Mouse (Mus musculus): Measurements from ENCODE around the gene Ppm1d. TPM values are rescaled to one million over a fixed set of nuclear protein-coding genes. Genes with fewer than 3 reads are reported as not detected.

The Ppm1d gene
- polyA plus RNA-seq, 1 experiment from 2014 or later = 21.4 TPM

DNA sequence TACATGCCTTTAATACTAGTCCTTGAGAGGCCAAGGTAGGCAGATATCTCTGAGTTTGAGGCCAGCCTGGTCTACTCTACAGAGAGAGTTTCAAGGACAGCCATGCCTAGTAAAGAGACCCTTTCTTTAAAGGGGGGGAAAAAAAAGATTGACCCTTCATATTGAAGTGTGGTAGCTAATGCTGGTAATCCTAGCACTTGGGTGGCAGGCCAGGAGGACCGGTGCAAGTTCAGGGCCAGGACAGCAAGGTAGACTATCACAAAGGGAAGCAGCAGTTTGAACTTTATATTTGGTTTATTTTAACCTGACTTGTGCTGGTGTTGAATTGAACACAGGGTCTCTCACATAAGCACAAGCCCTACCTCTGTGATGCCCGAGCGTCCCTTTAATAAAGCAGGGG lies 2.3 kb downstream of the Ppm1d start:
- H3K4me1 ChIP-seq (replicated peaks; ENCODE audit: control insufficient read depth, insufficient read depth, low read length) = peaks cover 18% of the 10 kb centered on the region
- H3K9ac ChIP-seq (replicated peaks; ENCODE audit: low read depth, low read length) = no peak overlapping the region
- ATAC-seq = no peak
- no peaks in the 10 kb centered on the region for H3K9me3 ChIP-seq (ENCODE audit: control insufficient read depth, low read length)
- peak overlapping the region; percentile 97 for H3K4me3 ChIP-seq (replicated peaks; ENCODE audit: low read length)
- no peak overlapping the region for H3K27ac ChIP-seq (ENCODE audit: low read length)
- H3K36me3 ChIP-seq (ENCODE audit: control insufficient read depth, insufficient read depth) = peaks cover 2% of the 10 kb centered on the region; the same call in 1 of the 2 replicates
- H3K27me3 ChIP-seq (replicated peaks; ENCODE audit: control insufficient read depth, insufficient read depth, low read length) = no peaks in the 10 kb centered on the region
- peak overlapping the region; percentile 70 for H3K4me2 ChIP-seq (ENCODE audit: low read length)
- 82% methylated on average over 3 of the region's 3 CpGs for WGBS

DNA sequence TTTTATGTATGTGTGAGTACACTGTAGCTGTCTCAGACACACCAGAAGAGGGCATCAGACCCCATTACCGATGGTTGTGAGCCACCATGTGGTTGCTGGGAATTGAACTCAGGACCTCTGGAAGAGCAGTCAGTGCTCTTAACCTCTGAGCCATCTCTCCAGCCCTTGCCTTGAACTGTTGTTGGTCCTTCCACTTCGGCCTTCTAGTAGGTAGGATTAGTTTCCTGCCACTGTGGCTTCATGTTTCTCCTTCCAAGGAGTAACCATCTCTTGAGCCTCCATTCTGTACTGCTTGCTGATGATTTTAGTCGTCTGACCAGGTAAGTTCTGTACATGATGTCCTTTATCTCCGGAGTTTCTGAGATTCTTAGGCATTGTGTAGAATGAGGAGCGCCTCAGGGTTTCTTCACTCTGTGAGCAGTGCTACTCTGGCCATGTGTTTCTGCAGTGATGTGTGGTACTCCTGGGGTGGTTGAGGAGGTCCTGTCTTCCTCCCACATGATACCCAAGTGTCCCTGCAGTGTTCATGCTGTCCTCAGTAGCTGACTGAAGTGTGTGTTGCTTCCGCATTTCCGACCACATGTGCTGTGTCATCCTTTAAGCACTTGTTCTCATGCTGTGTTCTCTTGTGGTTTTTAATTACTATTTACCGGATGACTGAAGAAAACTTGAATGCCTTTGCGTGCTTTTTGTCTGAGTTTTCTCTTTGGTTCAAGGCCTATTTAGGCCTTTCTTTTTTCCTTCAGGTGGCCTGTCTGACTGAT lies 12.7 kb downstream of the Ppm1d start:
- Histone ChIP-seq H3K9ac (replicated peaks; ENCODE audit: low read depth, low read length) (no peak overlapping the region), H3K4me3 (replicated peaks; ENCODE audit: low read length) (no peak overlapping the region), H3K4me1 (replicated peaks; ENCODE audit: control insufficient read depth, insufficient read depth, low read length) (no peaks in the 10 kb centered on the region), H3K27ac (ENCODE audit: low read length) (no peak overlapping the region), H3K4me2 (ENCODE audit: low read length) (no peak overlapping the region), H3K27me3 (replicated peaks; ENCODE audit: control insufficient read depth, insufficient read depth, low read length) (no peaks in the 10 kb centered on the region), H3K36me3 (ENCODE audit: control insufficient read depth, insufficient read depth) (no peaks in the 10 kb centered on the region), H3K9me3 (ENCODE audit: control insufficient read depth, low read length) (no peaks in the 10 kb centered on the region)
- 60% methylated on average over 9 of the region's 9 CpGs for WGBS
- no peak for ATAC-seq

DNA sequence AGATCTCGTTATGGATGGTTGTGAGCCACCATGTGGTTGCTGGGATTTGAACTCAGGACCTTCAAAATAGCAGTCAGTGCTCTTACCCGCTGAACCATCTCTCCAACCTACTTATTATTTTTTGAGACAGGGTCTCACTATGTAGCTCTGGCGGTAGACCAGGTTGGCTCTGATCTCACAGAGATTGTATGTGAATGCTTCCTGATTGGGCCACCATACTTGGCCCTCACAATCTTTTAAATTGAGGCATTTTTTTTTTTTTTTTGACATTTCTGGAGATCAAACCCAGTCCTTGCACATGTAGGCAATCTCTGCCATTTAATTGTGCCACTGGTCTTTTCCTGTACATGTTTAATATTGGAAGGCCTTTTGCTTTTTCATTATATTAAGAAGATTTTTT lies 17.7 kb downstream of the Ppm1d start:
- H3K4me3 ChIP-seq (replicated peaks; ENCODE audit: low read length) = no peak overlapping the region
- WGBS = 75% methylated on average over 3 of the region's 3 CpGs
- H3K4me2 ChIP-seq (ENCODE audit: low read length) = no peak overlapping the region
- H3K27me3 ChIP-seq (replicated peaks; ENCODE audit: control insufficient read depth, insufficient read depth, low read length) = no peaks in the 10 kb centered on the region
- H3K36me3 ChIP-seq (ENCODE audit: control insufficient read depth, insufficient read depth) = peaks cover under 1% of the 10 kb centered on the region; the same call in 1 of the 2 replicates
- peak overlapping the region; percentile 36; the same call in 1 of the 2 replicates for H3K27ac ChIP-seq (ENCODE audit: low read length)
- no peaks in the 10 kb centered on the region for H3K9me3 ChIP-seq (ENCODE audit: control insufficient read depth, low read length)
- H3K4me1 ChIP-seq (replicated peaks; ENCODE audit: control insufficient read depth, insufficient read depth, low read length) = peaks cover 9% of the 10 kb centered on the region
- H3K9ac ChIP-seq (replicated peaks; ENCODE audit: low read depth, low read length) = no peak overlapping the region
- ATAC-seq = peak; percentile 26; the same call in 1 of the 2 replicates

DNA sequence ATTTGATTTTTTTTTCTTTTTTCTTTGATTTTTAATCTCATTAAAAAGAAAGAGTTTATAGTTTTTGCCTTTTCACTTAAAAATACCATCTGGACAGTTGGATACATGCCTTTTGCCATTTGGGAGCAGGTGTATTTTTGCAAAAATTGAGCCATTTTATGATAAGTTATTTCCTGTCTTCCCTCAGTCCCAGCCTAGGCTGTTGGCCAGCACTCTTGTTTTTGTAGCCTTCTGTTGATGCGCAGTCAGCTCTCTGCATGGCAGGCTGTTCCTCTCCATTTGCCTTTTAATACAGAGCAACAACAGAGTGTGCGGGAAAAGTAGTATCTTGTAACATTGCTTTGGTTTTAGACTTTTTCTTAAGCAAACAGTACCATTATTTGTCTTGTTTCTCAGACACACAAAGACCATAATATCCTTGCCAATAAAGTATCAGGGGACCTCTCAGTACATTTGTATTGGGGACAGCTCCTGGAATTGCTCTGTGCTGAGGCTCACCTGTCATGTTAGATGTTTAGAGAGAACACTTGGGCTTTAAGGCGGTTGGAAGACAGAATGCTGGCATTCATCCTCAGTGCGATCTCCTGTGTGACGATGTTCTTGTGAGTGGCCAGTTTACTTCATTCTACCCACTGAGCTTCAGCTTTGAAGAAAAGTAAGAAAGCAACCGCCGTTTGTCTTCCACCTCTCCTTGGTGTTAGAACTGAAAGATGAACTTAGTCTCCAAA lies 18.3 kb downstream of the Ppm1d start:
- peak; percentile 85 for ATAC-seq
- Histone ChIP-seq H3K36me3 (ENCODE audit: control insufficient read depth, insufficient read depth) (peaks cover 3% of the 10 kb centered on the region; the same call in 1 of the 2 replicates), H3K9me3 (ENCODE audit: control insufficient read depth, low read length) (no peaks in the 10 kb centered on the region), H3K4me1 (replicated peaks; ENCODE audit: control insufficient read depth, insufficient read depth, low read length) (peaks cover 9% of the 10 kb centered on the region), H3K27me3 (replicated peaks; ENCODE audit: control insufficient read depth, insufficient read depth, low read length) (no peaks in the 10 kb centered on the region), H3K4me3 (replicated peaks; ENCODE audit: low read length) (no peak overlapping the region), H3K4me2 (ENCODE audit: low read length) (no peak overlapping the region), H3K9ac (replicated peaks; ENCODE audit: low read depth, low read length) (no peak overlapping the region), H3K27ac (ENCODE audit: low read length) (peak overlapping the region; percentile 17; the same call in 1 of the 2 replicates)
- 61% methylated on average over 7 of the region's 7 CpGs for WGBS

DNA sequence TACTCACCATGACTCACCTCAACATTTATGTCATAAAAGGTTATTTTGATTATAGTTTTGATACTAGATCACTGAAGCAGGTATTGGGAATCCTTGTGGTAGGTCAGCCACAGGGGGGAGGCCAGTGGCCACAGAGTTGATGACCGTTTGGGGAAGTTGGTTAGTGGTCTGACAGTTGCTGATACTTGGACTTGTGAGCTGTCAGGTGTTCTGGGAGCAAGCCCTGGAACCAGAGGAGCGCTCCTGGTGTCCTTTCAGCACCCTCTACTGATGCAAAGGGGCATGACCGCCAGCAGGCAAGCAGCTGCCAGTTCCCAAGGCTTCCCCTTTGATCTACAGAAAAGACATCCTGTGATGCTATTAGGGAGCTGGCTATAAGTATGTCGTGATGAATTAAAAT lies 23.7 kb downstream of the Ppm1d start:
- Histone ChIP-seq H3K4me2 (ENCODE audit: low read length) (no peak overlapping the region), H3K4me1 (replicated peaks; ENCODE audit: control insufficient read depth, insufficient read depth, low read length) (peaks cover 4% of the 10 kb centered on the region), H3K4me3 (replicated peaks; ENCODE audit: low read length) (no peak overlapping the region), H3K27me3 (replicated peaks; ENCODE audit: control insufficient read depth, insufficient read depth, low read length) (no peaks in the 10 kb centered on the region), H3K27ac (ENCODE audit: low read length) (no peak overlapping the region), H3K9ac (replicated peaks; ENCODE audit: low read depth, low read length) (no peak overlapping the region), H3K36me3 (ENCODE audit: control insufficient read depth, insufficient read depth) (peaks cover 7% of the 10 kb centered on the region), H3K9me3 (ENCODE audit: control insufficient read depth, low read length) (no peaks in the 10 kb centered on the region)
- ATAC-seq = no peak
- WGBS = 55% methylated on average over 4 of the region's 4 CpGs

DNA sequence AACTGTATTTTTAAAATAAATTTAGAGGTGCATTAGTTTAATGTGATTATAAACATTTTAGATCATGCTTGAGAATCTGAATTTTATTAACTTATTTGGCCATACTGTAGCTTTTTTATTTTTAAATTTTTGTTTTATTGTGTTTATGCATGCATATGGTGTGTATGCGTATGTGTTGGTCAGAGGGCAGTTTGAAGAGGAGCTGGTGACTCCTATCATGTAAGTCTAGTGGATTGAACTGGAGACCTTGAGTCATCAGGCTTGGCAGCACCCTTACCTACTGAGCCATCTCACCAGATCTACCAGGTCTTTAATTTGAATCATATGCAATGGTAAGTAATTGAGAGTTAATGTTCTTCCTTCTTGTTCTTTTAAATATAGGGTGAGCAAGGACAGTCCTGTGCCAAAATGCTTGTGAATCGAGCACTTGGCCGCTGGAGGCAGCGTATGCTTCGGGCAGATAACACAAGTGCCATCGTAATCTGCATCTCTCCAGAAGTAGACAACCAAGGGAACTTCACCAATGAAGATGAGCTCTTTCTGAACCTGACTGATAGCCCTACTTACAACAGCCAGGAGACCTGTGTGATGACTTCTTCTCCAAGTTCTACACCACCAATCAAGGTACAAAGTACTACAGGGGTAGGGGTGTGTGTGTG lies 28.3 kb downstream of the Ppm1d start:
- Histone ChIP-seq H3K4me3 (replicated peaks; ENCODE audit: low read length) (no peak overlapping the region), H3K36me3 (ENCODE audit: control insufficient read depth, insufficient read depth) (peaks cover 10% of the 10 kb centered on the region), H3K9ac (replicated peaks; ENCODE audit: low read depth, low read length) (no peak overlapping the region), H3K4me1 (replicated peaks; ENCODE audit: control insufficient read depth, insufficient read depth, low read length) (no peaks in the 10 kb centered on the region), H3K9me3 (ENCODE audit: control insufficient read depth, low read length) (no peaks in the 10 kb centered on the region), H3K4me2 (ENCODE audit: low read length) (no peak overlapping the region), H3K27ac (ENCODE audit: low read length) (no peak overlapping the region), H3K27me3 (replicated peaks; ENCODE audit: control insufficient read depth, insufficient read depth, low read length) (no peaks in the 10 kb centered on the region)
- WGBS = 94% methylated on average over 6 of the region's 6 CpGs
- no peak for ATAC-seq

DNA sequence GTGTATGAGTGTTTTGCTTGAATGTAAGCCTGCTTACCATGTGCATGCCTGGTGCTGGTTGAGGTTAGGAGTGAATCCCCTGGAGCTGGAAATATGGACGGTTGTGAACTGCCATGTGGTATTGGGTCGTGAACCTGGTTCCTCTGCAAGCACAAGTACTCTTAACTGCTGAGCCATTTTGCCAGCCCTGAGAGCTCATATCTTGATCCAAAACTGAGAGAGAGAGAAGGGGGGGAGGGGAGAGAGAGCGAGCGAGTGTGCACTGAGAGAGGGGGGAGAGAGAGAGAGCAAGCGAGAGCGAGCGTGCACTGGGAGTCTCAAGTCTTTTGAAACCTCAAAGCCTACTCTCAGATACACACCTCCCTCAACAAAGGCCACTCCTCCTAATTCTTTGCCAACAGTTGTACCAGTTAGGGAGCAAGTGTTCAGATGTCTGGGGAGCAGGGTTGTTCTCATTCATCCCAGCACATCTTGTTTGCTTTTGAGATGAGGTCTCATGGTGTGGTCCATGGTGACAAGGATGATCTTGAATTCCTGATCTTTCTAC lies 29.1 kb downstream of the Ppm1d start:
- H3K4me3 ChIP-seq (replicated peaks; ENCODE audit: low read length) = no peak overlapping the region
- H3K9ac ChIP-seq (replicated peaks; ENCODE audit: low read depth, low read length) = no peak overlapping the region
- peaks cover 10% of the 10 kb centered on the region for H3K36me3 ChIP-seq (ENCODE audit: control insufficient read depth, insufficient read depth)
- no peak for ATAC-seq
- H3K27ac ChIP-seq (ENCODE audit: low read length) = no peak overlapping the region
- no peaks in the 10 kb centered on the region for H3K9me3 ChIP-seq (ENCODE audit: control insufficient read depth, low read length)
- H3K27me3 ChIP-seq (replicated peaks; ENCODE audit: control insufficient read depth, insufficient read depth, low read length) = no peaks in the 10 kb centered on the region
- H3K4me2 ChIP-seq (ENCODE audit: low read length) = no peak overlapping the region
- WGBS = 88% methylated on average over 7 of the region's 7 CpGs
- H3K4me1 ChIP-seq (replicated peaks; ENCODE audit: control insufficient read depth, insufficient read depth, low read length) = no peaks in the 10 kb centered on the region

DNA sequence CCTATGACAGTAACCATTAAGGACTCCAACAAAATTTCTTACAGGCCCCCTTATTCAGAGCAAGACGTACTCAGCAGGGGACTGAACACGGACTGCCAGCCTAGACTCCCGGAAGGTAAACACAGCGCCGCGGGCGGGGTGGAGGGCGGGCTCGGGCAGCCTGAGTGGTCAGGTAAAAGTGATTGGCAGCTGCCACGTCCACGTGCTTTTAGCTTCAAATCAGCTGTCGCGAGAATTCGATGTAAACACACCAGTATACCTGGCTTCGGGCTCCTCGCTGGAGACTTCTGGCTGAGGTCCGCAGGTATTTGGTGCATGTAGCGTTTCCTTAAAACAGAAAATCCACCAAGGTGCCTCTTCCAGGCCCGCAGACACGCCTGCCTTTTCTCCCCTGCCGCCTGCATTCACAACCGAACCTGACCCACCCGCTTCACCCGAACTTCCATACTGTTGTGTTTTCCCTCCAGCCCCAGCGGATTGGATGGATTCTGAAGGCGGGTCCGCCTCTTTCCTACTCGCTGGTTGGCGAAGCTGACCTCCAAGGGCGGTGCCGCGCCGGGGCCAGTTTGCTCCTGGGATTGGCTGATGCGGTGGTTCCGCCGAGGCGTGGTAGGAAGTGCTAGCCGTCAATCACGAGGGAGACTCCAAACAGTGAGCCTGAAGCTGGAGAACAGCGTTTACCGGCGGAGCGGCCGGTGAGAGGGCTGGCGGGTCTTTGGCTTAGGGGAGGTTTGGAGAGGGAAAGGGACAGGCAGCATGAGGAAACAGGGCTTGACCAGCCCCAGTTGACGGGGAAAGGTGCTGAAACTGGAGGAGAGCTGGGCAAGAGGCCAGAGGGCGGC lies 41.7 kb downstream of the Ppm1d start, which contains the start of gene Bcas3:
Gene Bcas3 (plus strand): TSS at position 629 of the 842 bp plus-strand sequence.
- no peaks in the 10 kb centered on the region for H3K9me3 ChIP-seq (ENCODE audit: control insufficient read depth, low read length)
- no peak within 1 kb of the TSS for H3K27ac ChIP-seq (ENCODE audit: low read length)
- peak; percentile 99 for ATAC-seq
- H3K9ac ChIP-seq (replicated peaks; ENCODE audit: low read depth, low read length) = peak within 1 kb of the TSS; percentile 59
- H3K36me3 ChIP-seq (ENCODE audit: control insufficient read depth, insufficient read depth) = no peaks in the 10 kb centered on the region; the same call in 1 of the 2 replicates
- H3K4me1 ChIP-seq (replicated peaks; ENCODE audit: control insufficient read depth, insufficient read depth, low read length) = peaks cover 9% of the 10 kb centered on the region
- under 1% methylated on average over 47 of the region's 47 CpGs for WGBS
- H3K4me3 ChIP-seq (replicated peaks; ENCODE audit: low read length) = peak within 1 kb of the TSS; percentile 56
- H3K4me2 ChIP-seq (ENCODE audit: low read length) = peak within 1 kb of the TSS; percentile 76
- no peaks in the 10 kb centered on the region for H3K27me3 ChIP-seq (replicated peaks; ENCODE audit: control insufficient read depth, insufficient read depth, low read length)

Measured in forebrain, embryonic 16.5 days (tissue).